Mouse (Mus musculus) NIH3T3 (cell line): ENCODE results near the gene Phf21a.
"Not testable (repeated sequence)": the region's sequence is repeated elsewhere in the genome, so short reads cannot be mapped to it uniquely, and the experiment has no call there.

Source experiments
- DNase-seq: peaks from one replicate; pipeline ENCODE4 v3.0.0-alpha.2; 2012; ENCODE audit warnings: low read depth

Gene Phf21a

GRCm38 (mm10) chr2:92082196-92082595, 10.7 kb upstream of the Phf21a start:
- DNase-seq = no peak

DNA sequence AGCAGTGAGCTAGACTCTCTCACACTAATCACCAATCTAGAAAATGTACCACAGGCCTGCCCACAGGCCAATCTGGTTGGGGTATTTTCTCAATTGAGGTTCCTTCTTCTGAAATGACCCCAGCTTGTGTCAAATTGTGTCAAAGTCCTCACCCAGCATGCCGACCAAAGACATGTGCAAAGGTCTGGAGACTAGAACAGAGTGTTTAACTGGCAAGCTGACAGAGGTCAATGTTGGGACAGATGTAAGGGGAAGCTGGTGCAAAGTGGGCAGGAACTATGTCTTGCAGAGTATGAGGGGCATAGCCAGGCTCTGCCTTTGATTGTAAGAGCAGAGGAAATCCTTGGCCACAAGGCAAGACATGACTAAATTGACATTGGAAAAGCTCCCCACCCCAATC, 7.2 kb upstream of the Phf21a start:
- DNase-seq = no peak

- no peak for DNase-seq
Observed at GRCm38 (mm10) chr2:92087065-92087464, 5.9 kb upstream of the Phf21a start.

- DNase-seq = no peak
Observed at GRCm38 (mm10) chr2:92089782-92090181, 3.1 kb upstream of the Phf21a start.

GRCm38 (mm10) chr2:92093503-92093902, 586 bp downstream of the Phf21a start:
- not testable (repeated sequence) for DNase-seq

GRCm38 (mm10) chr2:92094078-92094477, 1.2 kb downstream of the Phf21a start:
- DNase-seq = no peak

DNA sequence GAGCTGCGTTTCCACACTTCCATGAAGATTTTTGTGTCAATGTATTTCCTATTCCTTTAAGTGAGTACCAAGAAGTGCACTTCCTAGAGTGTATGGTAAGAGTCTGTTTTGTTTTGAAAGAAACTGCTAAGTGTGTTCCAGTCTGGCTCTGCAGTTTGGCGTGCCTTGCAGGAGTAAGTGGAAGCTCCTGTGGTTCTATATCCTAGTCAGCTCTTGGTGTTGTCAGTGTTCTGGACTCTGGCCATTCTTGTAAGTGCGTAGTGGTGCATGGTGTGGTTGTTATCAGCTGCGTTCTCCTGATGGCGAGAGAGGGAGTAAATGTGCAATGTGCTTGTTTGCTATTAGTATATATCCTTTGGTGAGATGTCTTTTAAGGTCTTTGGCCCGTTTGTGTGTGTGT, 7.9 kb downstream of the Phf21a start:
- no peak for DNase-seq

DNA sequence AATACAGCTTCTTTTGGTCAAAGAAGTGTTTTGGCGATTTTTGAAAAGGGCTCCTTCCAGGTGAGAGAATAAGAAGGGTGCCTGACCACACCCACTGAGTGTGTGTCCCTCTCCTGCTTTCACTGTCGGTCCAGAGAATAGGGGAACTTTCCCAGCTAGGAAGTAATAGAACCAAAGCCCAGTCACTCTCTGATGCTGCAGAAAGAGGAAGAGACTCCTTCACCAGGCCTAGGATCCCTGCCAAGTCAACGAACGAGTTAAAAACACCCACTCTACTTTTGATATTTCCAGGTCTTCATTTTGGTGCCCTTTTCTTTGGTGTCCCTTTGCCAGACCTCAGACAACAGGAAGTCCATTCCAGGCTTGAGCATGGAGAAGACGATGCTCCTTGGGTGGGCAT, 31.6 kb downstream of the Phf21a start:
- DNase-seq = no peak

DNA sequence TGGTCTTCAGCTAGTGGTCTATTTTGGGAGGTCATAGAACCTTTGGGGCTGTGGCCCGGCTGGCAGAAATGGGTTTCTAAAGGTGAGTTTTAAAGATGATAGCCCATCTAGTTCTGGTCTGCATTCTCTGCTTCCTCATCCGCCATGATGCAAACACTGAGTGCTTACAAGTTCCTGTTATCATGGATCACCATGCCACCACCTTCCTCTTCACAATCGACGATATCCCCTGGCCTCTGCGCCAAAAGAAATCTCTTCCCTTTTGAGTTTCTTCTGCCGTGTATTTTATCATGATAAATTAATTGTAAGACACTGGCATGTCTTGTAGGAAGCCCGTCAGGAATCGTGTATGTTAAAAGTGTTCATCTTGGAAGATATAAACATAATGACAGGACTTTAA, 32.4 kb downstream of the Phf21a start:
- DNase-seq = no peak

GRCm38 (mm10) chr2:92130071-92130470, 37.2 kb downstream of the Phf21a start:
- DNase-seq = peak; percentile 61

DNA sequence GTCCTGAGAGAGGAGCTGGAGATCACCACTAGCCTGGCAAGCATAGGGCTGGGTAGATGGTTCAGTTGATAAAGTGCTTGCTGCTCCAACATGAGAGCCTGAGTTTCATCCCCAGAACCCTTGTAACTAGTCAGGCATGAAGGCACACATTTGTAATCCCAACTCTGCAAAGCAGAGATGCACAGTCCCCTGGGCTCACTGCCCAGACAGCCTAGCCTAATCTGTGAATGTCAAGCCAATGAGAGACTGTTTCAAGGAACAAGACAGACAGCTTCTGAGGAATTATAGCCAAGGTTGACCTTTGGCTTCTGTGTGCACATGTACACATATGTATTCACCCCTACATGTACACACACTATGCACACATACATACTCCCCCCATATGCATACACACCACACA, 45.8 kb downstream of the Phf21a start:
- DNase-seq = no peak

- DNase-seq = peak; percentile 50
Observed at GRCm38 (mm10) chr2:92139365-92139764, 46.4 kb downstream of the Phf21a start.

GRCm38 (mm10) chr2:92140383-92140782, 47.5 kb downstream of the Phf21a start:
- no peak for DNase-seq

DNA sequence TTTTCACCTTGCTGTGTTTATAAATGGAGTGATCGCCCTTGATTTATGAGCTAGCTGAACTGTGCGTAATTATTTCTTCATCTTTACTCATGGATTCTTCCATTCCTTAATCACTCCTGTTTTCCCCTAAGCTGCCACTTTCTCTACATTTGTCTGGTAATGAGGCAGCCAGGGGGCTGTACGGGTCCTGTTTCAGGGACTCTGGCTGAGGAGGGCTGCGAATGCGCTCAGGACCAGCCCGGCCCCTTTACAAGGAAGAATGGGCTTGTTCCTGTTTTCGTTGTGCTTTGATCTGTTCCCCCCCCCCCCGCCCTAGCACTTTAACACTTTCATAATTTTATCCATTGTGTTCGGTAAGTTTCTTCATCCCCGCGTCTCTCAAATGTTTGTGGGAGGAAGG, 48.2 kb downstream of the Phf21a start:
- no peak for DNase-seq

DNA sequence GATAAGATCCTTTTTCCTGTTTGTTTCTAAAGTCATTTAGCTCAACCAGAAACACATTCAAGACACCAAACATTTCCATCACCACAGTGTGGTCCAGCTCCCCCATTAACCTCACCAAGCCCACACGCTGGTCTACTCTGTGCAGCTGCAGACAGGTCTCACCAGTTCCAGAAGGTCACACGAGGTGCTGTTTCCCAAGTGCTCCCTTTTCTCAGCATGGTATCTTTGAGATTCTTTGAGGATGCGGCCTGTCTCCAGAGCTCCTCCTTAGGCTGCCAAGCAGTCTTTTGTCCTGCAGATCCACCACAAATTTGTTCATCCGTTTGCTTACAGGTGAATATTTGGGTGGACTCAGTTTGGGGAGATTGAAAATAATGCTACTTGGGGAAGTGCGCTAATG, 51.0 kb downstream of the Phf21a start:
- no peak for DNase-seq

GRCm38 (mm10) chr2:92147925-92148750, 55.2 kb downstream of the Phf21a start:
- DNase-seq = peak; percentile 27

GRCm38 (mm10) chr2:92164291-92164690, 71.4 kb downstream of the Phf21a start:
- no peak for DNase-seq

DNA sequence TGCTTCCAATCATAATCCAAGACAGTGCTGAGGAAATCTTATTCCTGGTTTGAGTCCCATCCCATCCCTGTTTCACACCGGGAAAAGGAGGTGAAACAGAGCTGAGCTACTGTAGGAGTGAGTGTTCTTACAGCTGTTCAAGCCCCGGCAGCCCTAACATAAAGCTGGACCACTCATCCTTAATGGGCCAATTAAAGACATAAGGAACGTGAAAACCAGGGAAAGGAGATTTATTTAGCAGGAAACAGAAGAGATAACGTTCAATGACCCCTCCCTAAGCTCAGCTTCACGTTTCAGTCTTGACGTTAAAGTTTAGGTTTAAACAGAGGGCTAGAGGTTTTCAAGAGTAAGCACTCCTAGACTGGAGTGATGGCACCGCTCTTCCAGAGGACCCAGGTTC, 74.0 kb downstream of the Phf21a start:
- no peak for DNase-seq

GRCm38 (mm10) chr2:92171046-92171643, 78.2 kb downstream of the Phf21a start:
- no peak for DNase-seq

GRCm38 (mm10) chr2:92172300-92172699, 79.4 kb downstream of the Phf21a start:
- no peak for DNase-seq

GRCm38 (mm10) chr2:92173186-92173585, 80.3 kb downstream of the Phf21a start:
- no peak for DNase-seq

DNA sequence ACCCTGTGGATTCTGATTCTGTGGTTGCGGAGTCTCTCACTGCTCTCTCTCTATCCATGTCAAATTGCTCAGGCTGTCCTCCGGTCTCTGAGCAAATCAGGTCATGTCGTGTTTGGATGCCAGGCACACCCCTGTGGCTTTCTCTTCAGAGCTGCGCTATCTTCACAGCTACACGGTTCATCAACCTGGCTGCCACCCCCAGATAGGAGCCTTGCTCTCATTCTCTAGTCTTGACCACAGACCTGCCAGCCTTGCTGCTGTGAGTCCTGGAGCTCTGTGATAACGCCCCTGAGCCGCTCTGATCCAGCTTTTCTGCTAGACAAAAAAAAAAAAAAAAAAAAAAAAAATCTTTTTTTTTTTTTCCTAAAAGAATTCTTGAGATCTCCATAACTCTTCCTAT, 81.3 kb downstream of the Phf21a start:
- DNase-seq = no peak

GRCm38 (mm10) chr2:92175002-92175401, 82.1 kb downstream of the Phf21a start:
- no peak for DNase-seq

- DNase-seq = no peak
Observed at GRCm38 (mm10) chr2:92176292-92176691, 83.4 kb downstream of the Phf21a start.
